Mouse (Mus musculus) embryonic fibroblast, embryonic 13.5 days (primary cell): ENCODE data around the gene Csrnp1.

Experiments used
- CTCF ChIP-seq: IDR thresholded peaks from 2 replicates; pipeline ENCODE4 v1.5.1; 2011; ENCODE audit warnings: mild to moderate bottlenecking, control low read depth, low read length, moderate library complexity, borderline replicate concordance; ENCODE audit not compliant: insufficient read depth
- POLR2A ChIP-seq: IDR thresholded peaks from 2 replicates; pipeline ENCODE4 v1.6.1; 2011; ENCODE audit warnings: low read depth, mild to moderate bottlenecking, control low read depth, low read length, moderate library complexity

DNA sequence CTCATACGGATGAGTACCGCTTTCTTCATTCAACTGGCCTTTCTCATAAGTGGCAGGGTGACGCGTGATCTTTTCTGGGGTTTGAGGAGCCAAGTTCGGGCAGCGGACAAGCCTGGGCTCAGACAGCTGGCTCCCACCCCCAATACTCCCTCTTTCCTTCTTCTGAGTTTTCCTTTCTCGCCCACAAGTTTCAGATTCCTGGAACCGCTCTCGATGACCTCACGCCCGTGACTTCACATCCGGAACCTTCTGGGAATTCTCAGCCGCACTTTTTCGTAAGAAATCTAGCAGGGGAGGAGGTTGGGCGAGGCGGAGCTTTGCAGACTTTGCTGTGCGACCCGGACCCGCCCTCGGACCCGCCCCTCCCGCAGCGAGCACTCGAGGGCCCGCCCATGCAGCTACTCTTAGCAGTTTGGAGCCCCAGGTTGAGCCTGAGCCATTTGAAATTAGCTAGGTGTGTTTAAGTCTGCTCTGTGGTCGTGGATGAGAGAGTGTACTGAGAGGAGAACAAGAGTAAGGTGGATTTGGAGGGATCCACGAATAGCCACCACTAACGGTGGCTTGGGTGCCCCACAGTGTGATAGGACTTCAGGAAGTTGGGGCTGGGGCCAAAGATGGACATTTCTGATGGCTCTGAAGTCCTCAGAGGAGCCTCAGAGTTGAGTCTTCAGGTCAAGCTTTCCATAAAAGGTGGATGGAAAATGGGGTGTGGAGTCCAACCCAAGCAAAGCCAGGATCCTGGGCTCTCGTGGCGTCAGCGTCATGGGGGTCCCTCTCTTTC lies 17.7 kb upstream of the Csrnp1 start:
- no peak for TF ChIP-seq CTCF
- TF ChIP-seq POLR2A = peak; percentile 61
